Mouse (Mus musculus): ENCODE measurements around the gene Mthfd2. TPM values are rescaled to one million over a fixed set of nuclear protein-coding genes. Genes with fewer than 3 reads are reported as not detected.

The Mthfd2 gene
- 1.3 and 2.6 TPM in 2 replicates for polyA plus RNA-seq (2012; rRNA removed)

GRCm38 (mm10) chr6:83325525-83326393 lies at the start of gene Mthfd2, which contains the start of gene Mob1a:
Gene Mthfd2, minus strand, starts transcription at chr6:83325908.
Gene Mob1a, plus strand, starts transcription at chr6:83326016.
- peak; percentile 95 for DNase-seq
- under 1% methylated on average over 63 of the region's 65 CpGs for WGBS
- H3K4me1 ChIP-seq (ENCODE audit: control insufficient read depth, insufficient read depth, low read length), result peaks cover 5% of the 10 kb centered on the region
- H3K4me3 ChIP-seq (replicated peaks; ENCODE audit: extremely low read depth, low read depth, low read length), result peak within 1 kb of the TSS; percentile 81
- TF ChIP-seq POLR2A (IDR thresholded peaks at IDR 0.05; ENCODE audit: borderline replicate concordance, extremely low read depth, low read depth, low read length) (peak; percentile 95; the same call in 1 of the 2 replicates), CTCF (IDR thresholded peaks at IDR 0.05; ENCODE audit: insufficient read depth, low read length) (no peak)

- 64% methylated on average over 9 of the region's 9 CpGs for WGBS
Observed at GRCm38 (mm10) chr6:83373704-83374300, 48.1 kb upstream of the Mthfd2 start.

GRCm38 (mm10) chr6:83371350-83371749 lies 45.6 kb upstream of the Mthfd2 start:
- no peak overlapping the region for H3K4me3 ChIP-seq (replicated peaks; ENCODE audit: extremely low read depth, low read depth, low read length)
- WGBS, result 85% methylated on average over 3 of the region's 3 CpGs
- no peaks in the 10 kb centered on the region for H3K4me1 ChIP-seq (ENCODE audit: control insufficient read depth, insufficient read depth, low read length)
- TF ChIP-seq POLR2A (IDR thresholded peaks at IDR 0.05; ENCODE audit: borderline replicate concordance, extremely low read depth, low read depth, low read length) (no peak), CTCF (IDR thresholded peaks at IDR 0.05; ENCODE audit: insufficient read depth, low read length) (no peak)
- no peak for DNase-seq

More at GRCm38 (mm10) chr6:83373704-83374300, 48.1 kb upstream of the Mthfd2 start:
- no peak for TF ChIP-seq POLR2A (IDR thresholded peaks at IDR 0.05; ENCODE audit: borderline replicate concordance, extremely low read depth, low read depth, low read length)
- no peak for TF ChIP-seq CTCF (IDR thresholded peaks at IDR 0.05; ENCODE audit: insufficient read depth, low read length)
- no peak for DNase-seq
- H3K4me1 ChIP-seq (ENCODE audit: control insufficient read depth, insufficient read depth, low read length), result no peaks in the 10 kb centered on the region
- H3K4me3 ChIP-seq (replicated peaks; ENCODE audit: extremely low read depth, low read depth, low read length), result no peak overlapping the region

- Histone ChIP-seq H3K4me1 (ENCODE audit: control insufficient read depth, insufficient read depth, low read length) (no peaks in the 10 kb centered on the region), H3K4me3 (replicated peaks; ENCODE audit: extremely low read depth, low read depth, low read length) (no peak overlapping the region)
- TF ChIP-seq POLR2A (IDR thresholded peaks at IDR 0.05; ENCODE audit: borderline replicate concordance, extremely low read depth, low read depth, low read length) (no peak), CTCF (IDR thresholded peaks at IDR 0.05; ENCODE audit: insufficient read depth, low read length) (no peak)
- no peak for DNase-seq
- WGBS, result 85% methylated on average over 21 of the region's 21 CpGs
Observed at GRCm38 (mm10) chr6:83370316-83370965, 44.7 kb upstream of the Mthfd2 start.

GRCm38 (mm10) chr6:83363075-83363474 lies 37.4 kb upstream of the Mthfd2 start:
- no peaks in the 10 kb centered on the region for H3K4me1 ChIP-seq (ENCODE audit: control insufficient read depth, insufficient read depth, low read length)
- DNase-seq, result no peak
- TF ChIP-seq CTCF (IDR thresholded peaks at IDR 0.05; ENCODE audit: insufficient read depth, low read length) (no peak), POLR2A (IDR thresholded peaks at IDR 0.05; ENCODE audit: borderline replicate concordance, extremely low read depth, low read depth, low read length) (no peak)
- 87% methylated on average over 12 of the region's 12 CpGs for WGBS
- H3K4me3 ChIP-seq (replicated peaks; ENCODE audit: extremely low read depth, low read depth, low read length), result no peak overlapping the region

- no peak for DNase-seq
- Histone ChIP-seq H3K4me1 (ENCODE audit: control insufficient read depth, insufficient read depth, low read length) (no peaks in the 10 kb centered on the region), H3K4me3 (replicated peaks; ENCODE audit: extremely low read depth, low read depth, low read length) (no peak overlapping the region)
- WGBS, result 85% methylated on average over 11 of the region's 11 CpGs
- no peak for TF ChIP-seq POLR2A (IDR thresholded peaks at IDR 0.05; ENCODE audit: borderline replicate concordance, extremely low read depth, low read depth, low read length)
- TF ChIP-seq CTCF (IDR thresholded peaks at IDR 0.05; ENCODE audit: insufficient read depth, low read length), result no peak
Observed at GRCm38 (mm10) chr6:83361523-83362248, 36.0 kb upstream of the Mthfd2 start.

- TF ChIP-seq POLR2A (IDR thresholded peaks at IDR 0.05; ENCODE audit: borderline replicate concordance, extremely low read depth, low read depth, low read length) (no peak), CTCF (IDR thresholded peaks at IDR 0.05; ENCODE audit: insufficient read depth, low read length) (no peak)
- Histone ChIP-seq H3K4me1 (ENCODE audit: control insufficient read depth, insufficient read depth, low read length) (no peaks in the 10 kb centered on the region), H3K4me3 (replicated peaks; ENCODE audit: extremely low read depth, low read depth, low read length) (no peak overlapping the region)
- 90% methylated on average over 10 of the region's 10 CpGs for WGBS
- no peak for DNase-seq
Observed at GRCm38 (mm10) chr6:83357436-83357835, 31.7 kb upstream of the Mthfd2 start.

- DNase-seq, result peak; percentile 82
- WGBS, result 23% methylated on average over 7 of the region's 7 CpGs
Observed at GRCm38 (mm10) chr6:83356569-83357138, 30.9 kb upstream of the Mthfd2 start.

More at GRCm38 (mm10) chr6:83356569-83357138, 30.9 kb upstream of the Mthfd2 start:
- Histone ChIP-seq H3K4me1 (ENCODE audit: control insufficient read depth, insufficient read depth, low read length) (no peaks in the 10 kb centered on the region), H3K4me3 (replicated peaks; ENCODE audit: extremely low read depth, low read depth, low read length) (no peak overlapping the region)
- TF ChIP-seq CTCF (IDR thresholded peaks at IDR 0.05; ENCODE audit: insufficient read depth, low read length) (peak; percentile 89), POLR2A (IDR thresholded peaks at IDR 0.05; ENCODE audit: borderline replicate concordance, extremely low read depth, low read depth, low read length) (no peak)

Data from lung, adult 2 months (tissue).